Mouse (Mus musculus) spleen, adult 2 months (tissue): ENCODE measurements around the gene Rcor1. TPM values are rescaled to one million over a fixed set of nuclear protein-coding genes. Genes with fewer than 3 reads are reported as not detected.

Source experiments
- DNase-seq, 2 experiments: peaks; one replicate each; pipeline versions ENCODE4 v3.0.0 to v3.0.0-alpha.2; 2012 to 2021; ENCODE audit warnings: low spot score in 2 of 2, low read depth in 1 of 2
- H3K27ac ChIP-seq: fragments of 200-500 bp; 2 replicates; pipeline ENCODE4 v1.5.1; 2012; ENCODE audit warnings: low read length, inconsistent platforms; ENCODE audit not compliant: insufficient read depth
- H3K27me3 ChIP-seq: fragments of 200-500 bp; 2 replicates; pipeline ENCODE4 v1.6.1; 2012; ENCODE audit warnings: mild to moderate bottlenecking, moderate library complexity, low read length, inconsistent platforms; ENCODE audit not compliant: control insufficient read depth, insufficient read depth
- H3K36me3 ChIP-seq: fragments of 200-500 bp; 2 replicates; pipeline ENCODE4 v1.6.1; 2012; ENCODE audit warnings: mild to moderate bottlenecking, low read length, inconsistent platforms; ENCODE audit not compliant: control insufficient read depth, insufficient read depth
- H3K4me1 ChIP-seq: fragments of 200-500 bp; 2 replicates; pipeline ENCODE4 v1.6.1; 2011; ENCODE audit warnings: inconsistent platforms; ENCODE audit not compliant: control insufficient read depth, insufficient read depth, insufficient read length
- H3K4me3 ChIP-seq: fragments of 200-500 bp; 2 replicates; pipeline ENCODE4 v1.5.1; 2011; ENCODE audit warnings: mild to moderate bottlenecking, inconsistent platforms; ENCODE audit not compliant: insufficient read depth, insufficient read length; ENCODE audit errors: extremely low read depth
- CTCF ChIP-seq: fragments of 200-500 bp; IDR thresholded peaks from 2 replicates; pipeline ENCODE4 v1.5.1; 2011; ENCODE audit warnings: mild to moderate bottlenecking, inconsistent platforms; ENCODE audit not compliant: insufficient read depth, insufficient read length, insufficient replicate concordance; ENCODE audit errors: extremely low read depth
- POLR2A ChIP-seq: fragments of 200-500 bp; IDR thresholded peaks from 2 replicates; pipeline ENCODE4 v1.6.1; 2011; ENCODE audit warnings: low read depth, low read length, inconsistent platforms
- WGBS: fragments of 180-500 bp; shearing (Covaris S2); methylation state at CpG from one replicate; pipeline ENCODE4 v1.1.7; 2018; 5-methylcytosine and 5-hydroxymethylcytosine counted together
- polyA plus RNA-seq: library from polyadenylated mRNA; depleted of rRNA; stranded (reverse); fragments of >200 nt; gene quantifications from 2 replicates; pipeline ENCODE4 v1.2.3, GENCODE M21; 2012

Rcor1 gene
- polyA plus RNA-seq, 1 experiment, result 7.8 TPM

DNA sequence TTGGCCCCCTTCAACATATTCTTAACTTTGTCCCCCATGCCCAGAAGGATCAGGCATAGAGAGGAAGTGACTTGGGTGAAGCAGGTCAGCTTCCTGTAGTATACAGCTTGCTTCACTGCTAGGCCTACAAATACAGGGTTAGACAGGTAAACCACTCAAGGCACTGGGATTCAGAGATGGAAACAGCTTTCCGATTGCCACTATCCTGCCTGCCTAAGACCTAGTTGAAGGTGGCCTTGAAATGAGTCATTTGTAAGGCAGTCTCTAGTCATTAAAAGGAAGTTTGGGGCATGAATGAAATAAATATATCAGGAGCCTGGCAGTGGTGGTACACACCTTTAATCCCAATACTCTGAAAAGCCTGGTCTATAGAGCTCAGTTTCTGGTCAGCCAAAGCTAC lies 47.9 kb downstream of the Rcor1 start:
- H3K4me1 ChIP-seq, result no peaks in the 10 kb centered on the region
- H3K4me3 ChIP-seq, result no peak overlapping the region
- H3K27ac ChIP-seq, result no peak overlapping the region
- no peak for TF ChIP-seq CTCF
- TF ChIP-seq POLR2A, result no peak
- no peaks in the 10 kb centered on the region for H3K27me3 ChIP-seq
- peaks cover under 1% of the 10 kb centered on the region for H3K36me3 ChIP-seq
- WGBS, result 94% methylated on average over 1 of the region's 1 CpGs
- DNase-seq, result no peak

DNA sequence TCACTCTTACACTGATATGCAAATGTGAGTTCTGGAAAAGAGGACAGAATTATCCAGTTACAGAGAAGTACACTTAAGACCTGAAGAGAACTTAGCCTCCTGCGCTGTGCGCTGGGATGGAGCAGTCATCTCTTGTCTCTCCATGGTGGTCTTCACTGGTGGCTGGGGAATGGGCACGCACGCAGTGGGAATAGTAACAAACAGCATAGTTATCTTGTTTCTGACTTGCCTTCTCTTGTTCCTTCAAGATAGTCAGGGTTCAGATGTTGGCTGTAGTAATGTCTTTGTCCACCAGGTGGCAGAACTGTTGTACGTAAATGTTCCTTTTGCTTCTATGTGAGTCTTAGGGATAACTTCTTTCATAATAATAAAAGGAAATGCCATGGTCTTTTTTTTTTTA lies 49.0 kb downstream of the Rcor1 start:
- TF ChIP-seq CTCF, result peak; percentile 8; the same call in 1 of the 2 replicates
- TF ChIP-seq POLR2A, result no peak
- peak; percentile 57 to 61 for DNase-seq
- Histone ChIP-seq H3K4me3 (no peak overlapping the region), H3K4me1 (no peaks in the 10 kb centered on the region), H3K27me3 (no peaks in the 10 kb centered on the region), H3K36me3 (no peaks in the 10 kb centered on the region), H3K27ac (no peak overlapping the region)
- WGBS, result 49% methylated on average over 5 of the region's 5 CpGs

DNA sequence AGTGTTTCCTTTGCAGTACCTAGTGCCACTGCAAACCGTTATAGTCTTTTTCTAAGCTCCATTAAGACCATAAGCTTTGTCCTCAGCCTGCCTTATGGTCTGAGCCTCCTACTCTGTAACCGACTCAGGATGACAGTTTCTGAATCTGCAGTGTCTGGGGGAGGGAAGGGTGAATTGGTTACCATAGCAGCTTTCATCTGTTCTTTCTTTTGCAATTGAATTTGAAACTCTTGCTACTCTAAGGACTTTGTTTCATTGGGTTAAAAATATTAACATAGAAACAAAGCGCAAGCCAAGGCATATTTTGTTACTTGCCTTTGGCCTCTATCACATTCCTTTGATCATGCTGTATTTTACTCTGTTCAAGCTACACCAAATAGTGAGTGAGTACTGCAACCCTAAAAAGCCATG lies 49.6 kb downstream of the Rcor1 start:
- WGBS, result 64% methylated on average over 3 of the region's 3 CpGs
- TF ChIP-seq POLR2A (no peak), CTCF (no peak)
- no peak overlapping the region for H3K27ac ChIP-seq
- no peaks in the 10 kb centered on the region for H3K27me3 ChIP-seq
- H3K4me1 ChIP-seq, result no peaks in the 10 kb centered on the region
- no peaks in the 10 kb centered on the region for H3K36me3 ChIP-seq
- no peak overlapping the region for H3K4me3 ChIP-seq
- DNase-seq, result no peak

DNA sequence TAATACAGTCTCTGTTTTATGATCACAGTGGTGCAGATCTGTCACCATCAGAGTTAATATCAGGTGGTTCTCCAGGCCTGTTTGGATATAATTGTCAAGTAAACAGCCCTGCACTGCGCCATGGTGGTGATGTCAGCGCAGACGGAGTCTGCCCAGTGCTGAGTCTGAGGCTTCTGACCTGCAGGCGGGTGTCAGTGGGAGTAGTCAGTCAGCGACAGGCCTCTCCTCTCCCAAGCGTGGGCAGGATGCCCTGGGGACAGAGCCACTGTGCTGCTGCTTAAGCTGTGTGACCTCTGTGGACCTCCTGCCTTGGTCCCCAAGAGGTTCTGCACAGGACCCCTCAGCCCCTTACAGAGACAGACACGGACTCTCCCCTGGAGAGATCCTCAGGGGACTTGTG lies 50.0 kb downstream of the Rcor1 start:
- H3K4me1 ChIP-seq, result no peaks in the 10 kb centered on the region
- WGBS, result 90% methylated on average over 7 of the region's 7 CpGs
- no peak overlapping the region for H3K27ac ChIP-seq
- H3K27me3 ChIP-seq, result no peaks in the 10 kb centered on the region
- DNase-seq, result no peak
- H3K4me3 ChIP-seq, result no peak overlapping the region
- TF ChIP-seq POLR2A (no peak), CTCF (no peak)
- H3K36me3 ChIP-seq, result no peaks in the 10 kb centered on the region

DNA sequence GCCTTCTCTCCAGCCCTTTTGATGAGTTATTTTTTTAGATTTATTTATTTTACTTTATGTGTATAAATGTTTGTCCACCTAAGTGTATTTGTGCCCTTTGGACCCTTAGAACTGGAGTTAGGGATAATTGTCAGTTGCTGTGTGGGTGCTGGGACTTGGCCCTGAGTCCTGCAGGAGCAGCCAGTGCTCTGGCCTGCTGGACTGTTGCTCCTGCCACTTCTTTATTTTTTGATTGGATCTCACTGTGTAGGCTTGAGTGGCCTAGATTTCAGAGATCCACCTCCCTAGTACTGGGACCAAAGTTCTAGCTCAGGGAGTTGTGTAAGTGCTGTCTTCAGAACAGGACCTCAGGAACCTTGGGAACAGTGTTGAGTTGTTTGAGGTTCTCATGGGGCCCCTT lies 51.6 kb downstream of the Rcor1 start:
- DNase-seq, result no peak
- no peak for TF ChIP-seq CTCF
- TF ChIP-seq POLR2A, result no peak
- no peak overlapping the region for H3K27ac ChIP-seq
- H3K36me3 ChIP-seq, result 0 out of 2 replicates have a peak, but pooled peaks cover 1% of the 10 kb centered on the region
- H3K4me1 ChIP-seq, result no peaks in the 10 kb centered on the region
- no peak overlapping the region for H3K4me3 ChIP-seq
- no peaks in the 10 kb centered on the region for H3K27me3 ChIP-seq

DNA sequence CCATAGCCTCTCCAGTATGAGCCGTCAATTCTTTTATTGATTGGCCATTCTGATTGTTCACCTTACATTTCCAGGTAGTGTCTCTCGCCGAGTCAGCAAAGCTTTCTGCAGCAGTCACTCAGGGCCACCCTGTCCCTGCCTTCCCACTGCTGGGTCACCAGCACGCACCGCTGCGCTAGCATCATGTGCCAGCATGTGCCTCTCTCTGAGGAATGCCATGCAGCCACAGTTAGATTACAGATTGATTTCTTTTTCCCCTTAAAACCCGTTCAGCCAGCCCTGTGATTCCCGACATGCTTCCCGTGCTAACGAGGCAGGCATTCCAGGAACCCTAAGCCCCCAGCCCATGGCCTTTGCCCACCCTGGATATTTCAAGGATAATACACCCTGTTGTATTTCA lies 52.8 kb downstream of the Rcor1 start:
- H3K4me3 ChIP-seq, result no peak overlapping the region
- 92% methylated on average over 10 of the region's 10 CpGs for WGBS
- TF ChIP-seq POLR2A (no peak), CTCF (no peak)
- no peak for DNase-seq
- H3K4me1 ChIP-seq, result no peaks in the 10 kb centered on the region
- H3K27ac ChIP-seq, result no peak overlapping the region
- no peaks in the 10 kb centered on the region for H3K27me3 ChIP-seq
- H3K36me3 ChIP-seq, result 0 out of 2 replicates have a peak, but pooled peaks cover 1% of the 10 kb centered on the region

DNA sequence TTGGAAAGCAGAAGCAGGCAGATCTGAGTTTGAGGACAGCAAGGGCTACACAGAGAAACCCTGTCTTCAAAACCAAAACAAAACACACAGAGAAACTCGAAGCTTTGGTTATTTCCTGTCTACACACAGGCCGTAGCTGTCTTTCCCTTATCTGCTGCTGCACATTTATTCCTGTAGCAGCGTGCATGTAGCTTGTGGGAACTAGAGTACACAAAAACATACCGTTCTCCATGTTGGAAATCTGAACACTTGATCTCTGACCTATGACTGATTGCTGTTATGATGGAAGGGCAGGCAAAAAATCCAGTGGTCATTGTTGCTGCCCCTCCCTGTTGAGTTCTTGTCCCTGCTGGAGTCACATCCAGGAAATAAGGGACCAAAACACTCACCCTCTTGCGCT lies 54.9 kb downstream of the Rcor1 start:
- WGBS, result 46% methylated on average over 5 of the region's 5 CpGs
- Histone ChIP-seq H3K4me1 (no peaks in the 10 kb centered on the region), H3K36me3 (0 out of 2 replicates have a peak, but pooled peaks cover 1% of the 10 kb centered on the region), H3K4me3 (no peak overlapping the region), H3K27ac (no peak overlapping the region), H3K27me3 (no peaks in the 10 kb centered on the region)
- TF ChIP-seq POLR2A, result no peak
- TF ChIP-seq CTCF, result no peak
- DNase-seq, result no peak
